Mouse (Mus musculus) thymus, adult 2 months (tissue): ENCODE measurements around the gene Crip2. TPM values are rescaled to one million over a fixed set of nuclear protein-coding genes. Genes with fewer than 3 reads are reported as not detected.

Experiments
- DNase-seq: peaks from one replicate; pipeline ENCODE4 v3.0.0; 2021
- H3K27ac ChIP-seq: fragments of 200-500 bp; 2 replicates; pipeline ENCODE4 v1.5.1; 2012; ENCODE audit warnings: low read length, control low read depth; ENCODE audit not compliant: control insufficient read depth, insufficient read depth
- H3K27me3 ChIP-seq: fragments of 200-500 bp; 2 replicates; pipeline ENCODE4 v1.6.1; 2012; ENCODE audit warnings: mild to moderate bottlenecking, low read length, moderate library complexity, mixed read lengths; ENCODE audit not compliant: control insufficient read depth, insufficient read depth
- H3K36me3 ChIP-seq: fragments of 200-500 bp; 2 replicates; pipeline ENCODE4 v1.6.1; 2012; ENCODE audit warnings: mild to moderate bottlenecking, low read length, moderate library complexity; ENCODE audit not compliant: control insufficient read depth, insufficient read depth
- H3K4me1 ChIP-seq: fragments of 200-500 bp; replicated peaks from 2 replicates; pipeline ENCODE4 v1.6.1; 2012; ENCODE audit warnings: low read length; ENCODE audit not compliant: control insufficient read depth, insufficient read depth
- H3K4me3 ChIP-seq: fragments of 200-500 bp; 2 replicates; pipeline ENCODE4 v1.5.1; 2012; ENCODE audit warnings: mild to moderate bottlenecking, low read length, control low read depth, moderate library complexity; ENCODE audit not compliant: control insufficient read depth, insufficient read depth
- CTCF ChIP-seq: fragments of 200-500 bp; IDR thresholded peaks from 2 replicates; pipeline ENCODE4 v1.5.1; 2012; ENCODE audit warnings: mild to moderate bottlenecking, control low read depth, low read length, moderate library complexity, borderline replicate concordance; ENCODE audit not compliant: control insufficient read depth, poor library complexity, insufficient read depth; ENCODE audit errors: extremely low read depth
- POLR2A ChIP-seq: fragments of 200-500 bp; IDR thresholded peaks from 2 replicates; pipeline ENCODE4 v1.6.1; 2012; ENCODE audit warnings: mild to moderate bottlenecking, low read length, control low read depth, moderate library complexity; ENCODE audit not compliant: control insufficient read depth, poor library complexity, insufficient read depth; ENCODE audit errors: extremely low read depth
- WGBS: fragments of 180-500 bp; shearing (Covaris S2); methylation state at CpG from one replicate; pipeline ENCODE4 v1.1.7; 2018; 5-methylcytosine and 5-hydroxymethylcytosine counted together
- polyA plus RNA-seq: library from polyadenylated mRNA; depleted of rRNA; stranded (reverse); fragments of >200 nt; gene quantifications from 2 replicates; pipeline ENCODE4 v1.2.3, GENCODE M21; 2012; rRNA removed

Crip2 gene
- polyA plus RNA-seq: 95.9 and 282 TPM in 2 replicates

DNA sequence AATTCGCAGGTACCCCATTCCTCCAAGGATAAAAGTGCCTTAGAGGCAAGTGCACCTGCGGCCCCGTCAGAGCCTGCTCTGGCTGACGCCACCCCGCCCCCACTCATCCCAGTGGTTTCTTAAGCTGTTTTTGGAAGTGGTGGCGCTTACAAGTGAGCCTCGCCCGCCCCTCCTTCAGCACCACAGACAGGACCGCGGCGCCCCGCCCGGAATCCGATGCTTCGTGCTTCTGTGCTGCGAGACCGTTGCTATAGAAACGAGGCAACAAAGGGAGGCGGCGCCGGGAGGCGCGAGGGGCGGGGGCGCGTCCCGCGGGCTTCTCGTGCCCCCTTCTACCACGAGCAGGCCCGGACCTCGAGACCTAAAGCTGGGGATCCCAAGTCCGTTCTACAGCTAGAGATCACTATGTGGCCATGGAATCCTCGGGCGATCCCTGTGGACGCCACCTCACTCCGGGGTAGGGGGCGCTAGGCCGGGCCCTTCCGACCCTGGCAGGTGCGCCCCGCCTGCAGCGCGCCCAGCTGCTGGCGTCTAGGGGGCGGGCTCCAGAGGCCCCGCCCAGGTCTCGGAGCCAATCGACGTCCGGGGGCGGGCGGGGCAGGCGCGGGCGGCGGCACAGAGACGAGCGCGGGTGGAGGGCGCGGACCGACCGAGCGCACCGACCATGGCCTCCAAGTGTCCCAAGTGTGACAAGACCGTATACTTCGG lies at the start of gene Crip2:
Crip2 (plus strand) TSS at position 329 of the 708 bp plus-strand sequence.
- no peak within 1 kb of the TSS for H3K27ac ChIP-seq
- H3K4me3 ChIP-seq: peak within 1 kb of the TSS; percentile 76
- H3K27me3 ChIP-seq: no peaks in the 10 kb centered on the region; the same call in 1 of the 2 replicates
- DNase-seq: peak; percentile 90
- H3K36me3 ChIP-seq: peaks cover 14% of the 10 kb centered on the region; the same call in 1 of the 2 replicates
- TF ChIP-seq CTCF: peak; percentile 85; the same call in 1 of the 2 replicates
- TF ChIP-seq POLR2A: peak; percentile 61; the same call in 1 of the 2 replicates
- 1% methylated on average over 68 of the region's 68 CpGs for WGBS
- peaks cover 17% of the 10 kb centered on the region for H3K4me1 ChIP-seq

GRCm38 (mm10) chr12:113097040-113097439 lies 43.0 kb upstream of the Crip2 start:
- Histone ChIP-seq H3K4me1 (peaks cover 41% of the 10 kb centered on the region), H3K4me3 (no peak overlapping the region), H3K36me3 (no peaks in the 10 kb centered on the region), H3K27me3 (no peaks in the 10 kb centered on the region), H3K27ac (no peak overlapping the region)
- TF ChIP-seq POLR2A (no peak), CTCF (no peak)
- WGBS: 92% methylated on average over 5 of the region's 5 CpGs
- DNase-seq: no peak

- Histone ChIP-seq H3K4me3 (peak within 1 kb of the TSS; percentile 64), H3K4me1 (peaks cover 47% of the 10 kb centered on the region), H3K36me3 (no peaks in the 10 kb centered on the region), H3K27ac (no peak within 1 kb of the TSS), H3K27me3 (no peaks in the 10 kb centered on the region)
- TF ChIP-seq POLR2A (peak; percentile 50; the same call in 1 of the 2 replicates), CTCF (no peak)
- peak; percentile 58 for DNase-seq
- 10% methylated on average over 38 of the region's 53 CpGs for WGBS
These were observed 42.2 kb upstream of the Crip2 start, which contains the start of gene Mta1 for GRCm38 (mm10) chr12:113097749-113098281. TSS of gene Mta1 (plus strand) at chr12:113098278.

GRCm38 (mm10) chr12:113098530-113099151 lies 41.4 kb upstream of the Crip2 start:
- Histone ChIP-seq H3K36me3 (no peaks in the 10 kb centered on the region), H3K27me3 (no peaks in the 10 kb centered on the region), H3K4me1 (peaks cover 49% of the 10 kb centered on the region), H3K4me3 (peak overlapping the region; percentile 61), H3K27ac (no peak overlapping the region)
- under 1% methylated on average over 60 of the region's 60 CpGs for WGBS
- no peak for TF ChIP-seq POLR2A
- DNase-seq: peak; percentile 33

- TF ChIP-seq POLR2A (no peak), CTCF (no peak)
- H3K36me3 ChIP-seq: no peaks in the 10 kb centered on the region
- peaks cover 53% of the 10 kb centered on the region for H3K4me1 ChIP-seq
- 20% methylated on average over 6 of the region's 6 CpGs for WGBS
- DNase-seq: no peak
- no peak overlapping the region for H3K27ac ChIP-seq
- no peaks in the 10 kb centered on the region for H3K27me3 ChIP-seq
- peak overlapping the region; percentile 61 for H3K4me3 ChIP-seq
These were observed 40.4 kb upstream of the Crip2 start for GRCm38 (mm10) chr12:113099470-113100237.

DNA sequence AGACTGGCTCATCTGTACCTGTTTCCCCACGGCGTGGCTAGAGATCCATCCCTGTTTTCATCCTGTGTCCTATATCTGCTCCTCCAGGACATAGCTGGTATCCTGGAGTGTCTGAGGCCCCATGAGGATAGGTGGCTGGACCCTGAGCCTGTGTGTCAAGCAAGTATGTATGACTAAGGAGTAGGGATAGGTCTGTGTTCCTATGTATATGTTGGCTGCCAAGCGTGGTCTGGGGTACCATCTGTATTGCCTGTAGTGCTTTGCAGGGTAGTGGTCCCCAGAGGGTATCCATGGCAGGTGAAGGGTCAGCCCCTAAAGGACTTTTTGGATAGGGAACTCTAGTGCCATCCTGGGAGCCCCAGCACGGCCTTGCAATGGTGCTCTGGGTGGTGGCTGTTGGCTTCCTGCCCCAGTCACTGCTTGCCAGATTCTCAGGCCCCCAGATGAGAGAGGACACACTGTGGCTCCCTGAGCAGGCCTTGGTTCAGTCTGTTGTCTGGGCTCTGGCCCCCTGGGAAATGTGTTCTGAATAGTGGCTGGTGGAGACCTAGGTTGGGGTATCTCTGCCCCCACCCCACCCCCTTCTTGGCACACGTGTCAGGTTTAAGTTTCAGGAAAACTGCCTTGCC lies 39.5 kb upstream of the Crip2 start:
- Histone ChIP-seq H3K4me3 (no peak overlapping the region), H3K36me3 (no peaks in the 10 kb centered on the region), H3K27me3 (no peaks in the 10 kb centered on the region), H3K4me1 (peaks cover 53% of the 10 kb centered on the region), H3K27ac (peak overlapping the region; percentile 78)
- 59% methylated on average over 5 of the region's 5 CpGs for WGBS
- DNase-seq: no peak
- TF ChIP-seq POLR2A (no peak), CTCF (no peak)
